11 mouse cellular contexts compared by ENCODE assay signal in genomic region chr5:149391574-149392375, GRCm38 (mm10). TPM values are rescaled to one million over a fixed set of nuclear protein-coding genes. Genes with fewer than 3 reads are reported as not detected.
DNase-seq lines count a peak whose midpoint lies in the region; ATAC-seq and TF ChIP-seq lines count a peak whose summit lies in the region.
"Had no signal": no experiment of that assay in that cellular context is flagged by ENCODE, and none has a peak within 500 bp of the region (broad histone marks: within the 10 kb centered on the region; RNA-seq: fewer than 3 reads in every experiment).

No protein-coding gene starts in this region.

- no peaks in the 10 kb centered on the region for H3K9me3 ChIP-seq in liver, embryonic 11.5 days (ENCODE audit: control insufficient read depth, low read length)
- H3K9me3 ChIP-seq in hindbrain, embryonic 14.5 days (ENCODE audit: control insufficient read depth, low read length) = 0 out of 2 replicates have a peak, but pooled peaks cover 5% of the 10 kb centered on the region
- H3K9me3 ChIP-seq: liver, embryonic 15.5 days had no signal

- H3K4me3 ChIP-seq in liver, embryonic 11.5 days (ENCODE audit: low read depth, low read length) = no peak overlapping the region
- no peak overlapping the region for H3K4me3 ChIP-seq in hindbrain, embryonic 14.5 days (replicated peaks; ENCODE audit: low read length)
- H3K4me3 ChIP-seq in kidney, adult 2 months (ENCODE audit: insufficient read depth, low read depth, low read length) = no peak overlapping the region
- H3K4me3 ChIP-seq: liver, embryonic 15.5 days had no signal

- H3K9ac ChIP-seq in liver, embryonic 11.5 days (ENCODE audit: low read depth, low read length) = no peak overlapping the region
- H3K9ac ChIP-seq in hindbrain, embryonic 14.5 days = no peak overlapping the region
- H3K9ac ChIP-seq: liver, embryonic 15.5 days had no signal

- H3K27ac ChIP-seq in liver, embryonic 11.5 days (ENCODE audit: low read depth, low read length) = peak overlapping the region; percentile 73
- no peak overlapping the region for H3K27ac ChIP-seq in hindbrain, embryonic 14.5 days
- no peak overlapping the region for H3K27ac ChIP-seq in kidney, adult 2 months (ENCODE audit: insufficient read depth, low read depth, low read length)
- H3K27ac ChIP-seq: hindbrain, postnatal 0 days; liver, embryonic 15.5 days had no signal

- ATAC-seq in liver, embryonic 11.5 days (replicated peaks; ENCODE audit: low FRiP score) = peak; percentile 26; the same call in 1 of the 2 replicates
- ATAC-seq in hematopoietic stem cell, adult 5-6 weeks (replicated peaks in 1 of 2; ENCODE audit: insufficient read depth in 1 of 2, low FRiP score in 2 of 2, low TSS enrichment in 1 of 2, low read depth in 1 of 2, poor library complexity in 2 of 2, severe bottlenecking in 2 of 2) = peak; percentile 81 to 84
- ATAC-seq in hindbrain, embryonic 14.5 days (ENCODE audit: low FRiP score) = no peak
- ATAC-seq: hindbrain, postnatal 0 days had no signal

- DNase-seq in liver, embryonic 11.5 days (ENCODE audit: low spot score) = no peak
- no peak for DNase-seq in liver
- DNase-seq in adipocyte (ENCODE audit: low spot score) = peak; percentile 25
- peak; percentile 42 for DNase-seq in lung, postnatal 4 days
- no peak for DNase-seq in right cerebral cortex, postnatal 25 days
- no peak for DNase-seq in hindbrain, embryonic 14.5 days (ENCODE audit: low spot score)
- no peak for DNase-seq in kidney, adult 2 months
- DNase-seq: cerebellum, adult 18-20 months had no signal

- no peak for TF ChIP-seq POLR2A in kidney, adult 2 months (IDR thresholded peaks at IDR 0.05; ENCODE audit: low read depth, low read length)

- WGBS in liver, embryonic 11.5 days = 7% methylated on average over 18 of the region's 18 CpGs
- WGBS in hindbrain, embryonic 14.5 days = 63% methylated on average over 18 of the region's 18 CpGs
- 52% methylated on average over 18 of the region's 18 CpGs for WGBS in kidney, adult 2 months

- no peak for TF ChIP-seq CTCF in kidney, adult 2 months (conservative IDR thresholded peaks at IDR 0.05; ENCODE audit: insufficient read depth, insufficient read length, low read depth, low read length)

- peaks cover 11% of the 10 kb centered on the region for H3K4me1 ChIP-seq in liver, embryonic 11.5 days (replicated peaks; ENCODE audit: control insufficient read depth, insufficient read depth, low read length)
- no peaks in the 10 kb centered on the region for H3K4me1 ChIP-seq in hindbrain, embryonic 14.5 days (replicated peaks; ENCODE audit: control insufficient read depth, insufficient read depth, low read length)
- H3K4me1 ChIP-seq in kidney, adult 2 months (ENCODE audit: control insufficient read depth, insufficient read depth, low read length) = 0 out of 2 replicates have a peak, but pooled peaks cover 4% of the 10 kb centered on the region

- H3K36me3 ChIP-seq in liver, embryonic 11.5 days (ENCODE audit: control insufficient read depth, insufficient read depth, low read length) = no peaks in the 10 kb centered on the region
- no peaks in the 10 kb centered on the region for H3K36me3 ChIP-seq in hindbrain, embryonic 14.5 days (replicated peaks; ENCODE audit: control insufficient read depth, insufficient read depth)
- H3K36me3 ChIP-seq in kidney, adult 2 months (ENCODE audit: control insufficient read depth, insufficient read depth, low read length) = no peaks in the 10 kb centered on the region
- H3K36me3 ChIP-seq: liver, embryonic 15.5 days had no signal

- peak overlapping the region; percentile 33 for H3K4me2 ChIP-seq in liver, embryonic 11.5 days
- H3K4me2 ChIP-seq in hindbrain, embryonic 14.5 days (replicated peaks) = no peak overlapping the region
- H3K4me2 ChIP-seq: liver, embryonic 15.5 days had no signal

- no peaks in the 10 kb centered on the region for H3K27me3 ChIP-seq in liver, embryonic 11.5 days (replicated peaks; ENCODE audit: control insufficient read depth, insufficient read depth, low read length)
- no peaks in the 10 kb centered on the region for H3K27me3 ChIP-seq in hindbrain, embryonic 14.5 days (ENCODE audit: control insufficient read depth, insufficient read depth, low read length)
- no peaks in the 10 kb centered on the region for H3K27me3 ChIP-seq in kidney, adult 2 months (replicated peaks; ENCODE audit: control insufficient read depth, insufficient read depth, low read length)
- H3K27me3 ChIP-seq: liver, embryonic 15.5 days had no signal

RNA-seq across cellular contexts. Expression of gene Medag, which starts 19.8 kb away (rescaled TPM):
- polyA plus RNA-seq in liver, embryonic 11.5 days (2014; fragmentation: Nextera tagmentation; extraction: Ambion mirVana) = 0.75 and 1.2 TPM in 2 replicates
- 0.30 and 1.2 TPM in 2 replicates for total RNA-seq in hematopoietic stem cell, adult 5-6 weeks (2017)
- 2.5 and 4.0 TPM in 2 replicates for polyA plus RNA-seq in hindbrain, embryonic 14.5 days (2014; fragmentation: Nextera tagmentation; extraction: Ambion mirVana)
- polyA plus RNA-seq in kidney, adult 2 months (2012; rRNA removed) = 0.61 and 0.88 TPM in 2 replicates

RNA-seq across cellular contexts. Expression of gene Tex26, which starts 47.7 kb away (rescaled TPM):
- polyA plus RNA-seq in liver, embryonic 11.5 days (2014; fragmentation: Nextera tagmentation; extraction: Ambion mirVana) = 0.48 and 0.62 TPM in 2 replicates
- not detected in 2 replicates for total RNA-seq in hematopoietic stem cell, adult 5-6 weeks (2017)
- polyA plus RNA-seq in hindbrain, embryonic 14.5 days (2014; fragmentation: Nextera tagmentation; extraction: Ambion mirVana) = 1.1 and 1.2 TPM in 2 replicates
- not detected in 2 replicates for polyA plus RNA-seq in kidney, adult 2 months (2012; rRNA removed)
- polyA plus RNA-seq: liver, embryonic 15.5 days had no signal

Comparison
In these comparisons a context has a peak if more than half of its experiments do, and no peak if none do; other contexts are left out.
1. DNase-seq: peak in adipocyte (single experiment) and lung, postnatal 4 days (2 of 2); none in liver, embryonic 11.5 days (single experiment), liver (single experiment), right cerebral cortex, postnatal 25 days (single experiment), hindbrain, embryonic 14.5 days (single experiment) and kidney, adult 2 months (single experiment).